ENCODE assay signal across 8 mouse cellular contexts in genomic region chr8:105278911-105279334, GRCm38 (mm10). TPM values are rescaled to one million over a fixed set of nuclear protein-coding genes. Genes with fewer than 3 reads are reported as not detected.
A peak's percentile ranks its signal among the peaks of the same experiment; 100 is the strongest.
DNase-seq lines count a peak whose midpoint lies in the region; ATAC-seq and TF ChIP-seq lines count a peak whose summit lies in the region.

No protein-coding gene starts in this region.

- H3K9me3 ChIP-seq in forebrain, embryonic 11.5 days (ENCODE audit: control insufficient read depth, low read length), result no peaks in the 10 kb centered on the region
- no peaks in the 10 kb centered on the region for H3K9me3 ChIP-seq in heart, embryonic 16.5 days (replicated peaks; ENCODE audit: control insufficient read depth, low read length)
- no peaks in the 10 kb centered on the region for H3K9me3 ChIP-seq in limb, embryonic 15.5 days
- no peaks in the 10 kb centered on the region for H3K9me3 ChIP-seq in midbrain, embryonic 15.5 days

- peaks cover 63% of the 10 kb centered on the region for H3K27me3 ChIP-seq in forebrain, embryonic 11.5 days (ENCODE audit: control insufficient read depth, insufficient read depth, low read length)
- H3K27me3 ChIP-seq in heart, embryonic 16.5 days (ENCODE audit: control insufficient read depth, insufficient read depth, low read length), result peaks cover 45% of the 10 kb centered on the region
- H3K27me3 ChIP-seq in limb, embryonic 15.5 days, result peaks cover 62% of the 10 kb centered on the region
- H3K27me3 ChIP-seq in midbrain, embryonic 15.5 days (replicated peaks), result peaks cover 50% of the 10 kb centered on the region
- H3K27me3 ChIP-seq in testis, adult 2 months (ENCODE audit: control insufficient read depth, insufficient read depth, low read length), result no peaks in the 10 kb centered on the region

- WGBS in forebrain, embryonic 11.5 days, result 2% methylated on average over 28 of the region's 28 CpGs
- WGBS in heart, embryonic 16.5 days, result 3% methylated on average over 28 of the region's 28 CpGs
- WGBS in limb, embryonic 15.5 days, result 4% methylated on average over 28 of the region's 28 CpGs
- 4% methylated on average over 28 of the region's 28 CpGs for WGBS in midbrain, embryonic 15.5 days

- 0 out of 2 replicates have a peak overlapping the region, but pooled peaks have one; percentile 16 for H3K4me2 ChIP-seq in forebrain, embryonic 11.5 days (ENCODE audit: low read depth, low read length, severe bottlenecking)
- peak overlapping the region; percentile 62 for H3K4me2 ChIP-seq in heart, embryonic 16.5 days (ENCODE audit: low read depth, low read length)
- peak overlapping the region; percentile 53 for H3K4me2 ChIP-seq in limb, embryonic 15.5 days
- peak overlapping the region; percentile 47 for H3K4me2 ChIP-seq in midbrain, embryonic 15.5 days

- no peak for TF ChIP-seq POLR2A in bone marrow macrophage, adult 2 months (IDR thresholded peaks at IDR 0.05; ENCODE audit: borderline replicate concordance, low read depth, low read length)
- TF ChIP-seq POLR2A in testis, adult 2 months (IDR thresholded peaks at IDR 0.05; ENCODE audit: control insufficient read depth, low read depth, low read length), result no peak

- H3K36me3 ChIP-seq in forebrain, embryonic 11.5 days (ENCODE audit: control insufficient read depth, insufficient read depth, low read length), result no peaks in the 10 kb centered on the region
- H3K36me3 ChIP-seq in heart, embryonic 16.5 days (ENCODE audit: control insufficient read depth, insufficient read depth), result no peaks in the 10 kb centered on the region
- H3K36me3 ChIP-seq in limb, embryonic 15.5 days, result peaks cover 3% of the 10 kb centered on the region; the same call in 1 of the 2 replicates
- H3K36me3 ChIP-seq in midbrain, embryonic 15.5 days (replicated peaks), result peaks cover 24% of the 10 kb centered on the region
- H3K36me3 ChIP-seq in testis, adult 2 months (ENCODE audit: control insufficient read depth, insufficient read depth, low read length), result no peaks in the 10 kb centered on the region

- H3K4me1 ChIP-seq in bone marrow macrophage, adult 2 months (ENCODE audit: control insufficient read depth, insufficient read depth, low read length), result peaks cover 3% of the 10 kb centered on the region; the same call in 1 of the 2 replicates
- peaks cover 7% of the 10 kb centered on the region; the same call in 1 of the 2 replicates for H3K4me1 ChIP-seq in forebrain, embryonic 11.5 days (replicated peaks; ENCODE audit: control insufficient read depth, insufficient read depth, low read length)
- peaks cover 8% of the 10 kb centered on the region for H3K4me1 ChIP-seq in heart, embryonic 16.5 days (ENCODE audit: control insufficient read depth, insufficient read depth, low read length)
- H3K4me1 ChIP-seq in limb, embryonic 15.5 days, result peaks cover 30% of the 10 kb centered on the region
- H3K4me1 ChIP-seq in midbrain, embryonic 15.5 days, result peaks cover 28% of the 10 kb centered on the region
- peaks cover 12% of the 10 kb centered on the region for H3K4me1 ChIP-seq in testis, adult 2 months (ENCODE audit: control insufficient read depth, insufficient read depth, low read length)

- TF ChIP-seq CTCF in bone marrow macrophage, adult 2 months (IDR thresholded peaks at IDR 0.05; ENCODE audit: low read depth, low read length), result no peak
- TF ChIP-seq CTCF in testis, adult 2 months (IDR thresholded peaks at IDR 0.05; ENCODE audit: control insufficient read depth, insufficient read depth, insufficient replicate concordance, low read depth, low read length), result no peak

- DNase-seq in B cell, adult 2 months, result peak; percentile 44 to 45
- peak; percentile 66 for DNase-seq in forebrain, embryonic 11.5 days (ENCODE audit: low spot score)
- DNase-seq in kidney, postnatal 10 days, result peak; percentile 81

- H3K9ac ChIP-seq in forebrain, embryonic 11.5 days (ENCODE audit: low read length), result no peak overlapping the region
- no peak overlapping the region for H3K9ac ChIP-seq in heart, embryonic 16.5 days (ENCODE audit: low read length)
- no peak overlapping the region for H3K9ac ChIP-seq in limb, embryonic 15.5 days
- H3K9ac ChIP-seq in midbrain, embryonic 15.5 days, result no peak overlapping the region

- peak; percentile 23; the same call in 1 of the 2 replicates for ATAC-seq in forebrain, embryonic 11.5 days (replicated peaks; ENCODE audit: low FRiP score)
- ATAC-seq in heart, embryonic 16.5 days (replicated peaks; ENCODE audit: extremely low read depth, insufficient read depth, low FRiP score), result peak; percentile 80
- peak; percentile 30; the same call in 1 of the 2 replicates for ATAC-seq in limb, embryonic 15.5 days (ENCODE audit: insufficient number of reproducible peaks, low FRiP score, low TSS enrichment, low read depth)
- ATAC-seq in midbrain, embryonic 15.5 days (replicated peaks), result peak; percentile 50

- no peak overlapping the region for H3K27ac ChIP-seq in bone marrow macrophage, adult 2 months (ENCODE audit: insufficient read depth, low read depth, low read length)
- no peak overlapping the region for H3K27ac ChIP-seq in forebrain, embryonic 11.5 days (ENCODE audit: low read depth, low read length)
- no peak overlapping the region for H3K27ac ChIP-seq in heart, embryonic 16.5 days (ENCODE audit: low read length)
- H3K27ac ChIP-seq in limb, embryonic 15.5 days, result no peak overlapping the region
- H3K27ac ChIP-seq in midbrain, embryonic 15.5 days, result no peak overlapping the region
- H3K27ac ChIP-seq in testis, adult 2 months (ENCODE audit: control insufficient read depth, insufficient read depth, low read depth, low read length), result no peak overlapping the region

- peak overlapping the region; percentile 27 for H3K4me3 ChIP-seq in bone marrow macrophage, adult 2 months (ENCODE audit: insufficient read depth, low read length)
- H3K4me3 ChIP-seq in forebrain, embryonic 11.5 days (ENCODE audit: low read depth, low read length), result no peak overlapping the region
- H3K4me3 ChIP-seq in heart, embryonic 16.5 days (ENCODE audit: low read length), result peak overlapping the region; percentile 33
- peak overlapping the region; percentile 28 for H3K4me3 ChIP-seq in limb, embryonic 15.5 days
- H3K4me3 ChIP-seq in midbrain, embryonic 15.5 days, result peak overlapping the region; percentile 21
- peak overlapping the region; percentile 23 for H3K4me3 ChIP-seq in testis, adult 2 months (ENCODE audit: control insufficient read depth, low read depth, low read length)

RNA-seq across cellular contexts. Expression of gene Nol3, which starts 3.0 kb away (rescaled TPM):
- polyA plus RNA-seq in bone marrow macrophage, adult 2 months (2012; ENCODE audit: insufficient read depth, insufficient read length, missing spikeins), result 0.23 TPM in 1 of 2 replicates, not detected in the other
- polyA plus RNA-seq in forebrain, embryonic 11.5 days (2014; fragmentation: Nextera tagmentation; extraction: Ambion mirVana), result 1.6 and 2.1 TPM in 2 replicates
- 5.2 and 5.8 TPM in 2 replicates for polyA plus RNA-seq in heart, embryonic 16.5 days (2015; fragmentation: Nextera tagmentation; extraction: Ambion mirVana)
- 3.1 and 5.3 TPM in 2 replicates for polyA plus RNA-seq in limb, embryonic 15.5 days (2015; fragmentation: Nextera tagmentation; extraction: Ambion mirVana)
- polyA plus RNA-seq in midbrain, embryonic 15.5 days (2015; fragmentation: Nextera tagmentation; extraction: Ambion mirVana), result 4.0 and 4.5 TPM in 2 replicates
- 0.09 and 0.11 TPM in 2 replicates for polyA plus RNA-seq in testis, adult 2 months (2012; rRNA removed)

RNA-seq across cellular contexts. Expression of gene Hsf4, which starts 9.3 kb away (rescaled TPM):
- 4.7 and 5.0 TPM in 2 replicates for polyA plus RNA-seq in bone marrow macrophage, adult 2 months (2012; ENCODE audit: insufficient read depth, insufficient read length, missing spikeins)
- not detected in 2 replicates for polyA plus RNA-seq in forebrain, embryonic 11.5 days (2014; fragmentation: Nextera tagmentation; extraction: Ambion mirVana)
- polyA plus RNA-seq in heart, embryonic 16.5 days (2015; fragmentation: Nextera tagmentation; extraction: Ambion mirVana), result 0.27 and 0.29 TPM in 2 replicates
- 0.33 and 0.41 TPM in 2 replicates for polyA plus RNA-seq in limb, embryonic 15.5 days (2015; fragmentation: Nextera tagmentation; extraction: Ambion mirVana)
- 0.25 and 0.42 TPM in 2 replicates for polyA plus RNA-seq in midbrain, embryonic 15.5 days (2015; fragmentation: Nextera tagmentation; extraction: Ambion mirVana)
- 0.09 and 0.20 TPM in 2 replicates for polyA plus RNA-seq in testis, adult 2 months (2012; rRNA removed)

RNA-seq across cellular contexts. Expression of gene 4931428F04Rik, which starts 10.7 kb away (rescaled TPM):
- polyA plus RNA-seq in bone marrow macrophage, adult 2 months (2012; ENCODE audit: insufficient read depth, insufficient read length, missing spikeins), result 0.67 and 1.3 TPM in 2 replicates
- polyA plus RNA-seq in forebrain, embryonic 11.5 days (2014; fragmentation: Nextera tagmentation; extraction: Ambion mirVana), result 23.4 and 30.3 TPM in 2 replicates
- 5.4 and 6.7 TPM in 2 replicates for polyA plus RNA-seq in heart, embryonic 16.5 days (2015; fragmentation: Nextera tagmentation; extraction: Ambion mirVana)
- polyA plus RNA-seq in limb, embryonic 15.5 days (2015; fragmentation: Nextera tagmentation; extraction: Ambion mirVana), result 11.0 and 11.1 TPM in 2 replicates
- 165 and 173 TPM in 2 replicates for polyA plus RNA-seq in midbrain, embryonic 15.5 days (2015; fragmentation: Nextera tagmentation; extraction: Ambion mirVana)
- polyA plus RNA-seq in testis, adult 2 months (2012; rRNA removed), result 78.2 and 90.9 TPM in 2 replicates

RNA-seq across cellular contexts. Expression of gene Fbxl8, which starts 14.5 kb away (rescaled TPM):
- 6.5 and 6.8 TPM in 2 replicates for polyA plus RNA-seq in bone marrow macrophage, adult 2 months (2012; ENCODE audit: insufficient read depth, insufficient read length, missing spikeins)
- polyA plus RNA-seq in forebrain, embryonic 11.5 days (2014; fragmentation: Nextera tagmentation; extraction: Ambion mirVana), result 0.53 and 0.69 TPM in 2 replicates
- 4.5 and 5.0 TPM in 2 replicates for polyA plus RNA-seq in heart, embryonic 16.5 days (2015; fragmentation: Nextera tagmentation; extraction: Ambion mirVana)
- 4.6 and 4.9 TPM in 2 replicates for polyA plus RNA-seq in limb, embryonic 15.5 days (2015; fragmentation: Nextera tagmentation; extraction: Ambion mirVana)
- polyA plus RNA-seq in midbrain, embryonic 15.5 days (2015; fragmentation: Nextera tagmentation; extraction: Ambion mirVana), result 0.99 and 1.3 TPM in 2 replicates
- polyA plus RNA-seq in testis, adult 2 months (2012; rRNA removed), result 0.51 and 0.55 TPM in 2 replicates

RNA-seq across cellular contexts. Expression of gene Tradd, which starts 14.5 kb away (rescaled TPM):
- 23.6 and 26.2 TPM in 2 replicates for polyA plus RNA-seq in bone marrow macrophage, adult 2 months (2012; ENCODE audit: insufficient read depth, insufficient read length, missing spikeins)
- 12.0 and 12.5 TPM in 2 replicates for polyA plus RNA-seq in forebrain, embryonic 11.5 days (2014; fragmentation: Nextera tagmentation; extraction: Ambion mirVana)
- 20.3 and 25.4 TPM in 2 replicates for polyA plus RNA-seq in heart, embryonic 16.5 days (2015; fragmentation: Nextera tagmentation; extraction: Ambion mirVana)
- 30.8 and 38.0 TPM in 2 replicates for polyA plus RNA-seq in limb, embryonic 15.5 days (2015; fragmentation: Nextera tagmentation; extraction: Ambion mirVana)
- polyA plus RNA-seq in midbrain, embryonic 15.5 days (2015; fragmentation: Nextera tagmentation; extraction: Ambion mirVana), result 13.5 and 13.6 TPM in 2 replicates
- polyA plus RNA-seq in testis, adult 2 months (2012; rRNA removed), result 2.4 TPM in 2 replicates

Comparison
In these comparisons a context has a peak if more than half of its experiments do, and no peak if none do; other contexts are left out.
1. ATAC-seq: peak in every context shown above with its lines; median percentile 80 in heart, embryonic 16.5 days; 50 in midbrain, embryonic 15.5 days; 30 in limb, embryonic 15.5 days; 23 in forebrain, embryonic 11.5 days.